Mouse (Mus musculus): ENCODE measurements around the gene Dab2ip.

- TF ChIP-seq IRF4 (IDR thresholded peaks at IDR 0.05; ENCODE audit: low read depth, low read length) (no peak), CTCF (conservative IDR thresholded peaks at IDR 0.05 in 1 of 2, IDR thresholded peaks at IDR 0.05 in 1 of 2; ENCODE audit: low read depth in 2 of 2, low read length in 2 of 2) (no peak), JUND (conservative IDR thresholded peaks at IDR 0.05; ENCODE audit: low read depth, low read length) (no peak), UBTF (IDR thresholded peaks at IDR 0.05; ENCODE audit: low read depth, low read length) (no peak), CHD1 (IDR thresholded peaks at IDR 0.05; ENCODE audit: low read depth, low read length) (no peak), ZNF384 (IDR thresholded peaks at IDR 0.05; ENCODE audit: low read depth, low read length) (no peak), EP300 (IDR thresholded peaks at IDR 0.05; ENCODE audit: low read length) (no peak), MEF2A (IDR thresholded peaks at IDR 0.05; ENCODE audit: borderline replicate concordance, low read depth, low read length) (no peak)
Observed at GRCm38 (mm10) chr2:35763818-35764217, 205.8 kb downstream of the Dab2ip start.
